Mouse (Mus musculus): Measurements from ENCODE around the gene Gm9639. TPM values are rescaled to one million over a fixed set of nuclear protein-coding genes. Genes with fewer than 3 reads are reported as not detected.

Gm9639 gene
- total and polyA plus RNA-seq, 3 experiments, result not detected

- Histone ChIP-seq H3K4me3 (replicated peaks in 1 of 3; ENCODE audit: low read depth in 2 of 3, low read length in 2 of 3, poor library complexity in 1 of 3) (no peak overlapping the region), H3K4me2 (ENCODE audit: insufficient read depth, low read depth, poor library complexity, severe bottlenecking) (no peak overlapping the region), H3K79me2 (replicated peaks; ENCODE audit: control insufficient read depth, extremely low read depth, insufficient read depth, poor library complexity, severe bottlenecking) (no peaks in the 10 kb centered on the region), H3K9ac (ENCODE audit: insufficient read depth, low read depth) (no peak overlapping the region), H3K27me3 (replicated peaks) (peaks cover 67% of the 10 kb centered on the region), H3K9me3 (replicated peaks; ENCODE audit: low read length) (peaks cover 2% of the 10 kb centered on the region), H3K4me1 (ENCODE audit: control insufficient read depth in 1 of 2, insufficient read depth in 2 of 2) (0 out of 4 replicates have a peak, but pooled peaks cover 0 to 3% of the 10 kb centered on the region in 2 experiments), H3K27ac (ENCODE audit: insufficient read depth, low read depth) (no peak overlapping the region), H3K36me3 (replicated peaks in 1 of 2; ENCODE audit: control insufficient read depth in 1 of 2, insufficient read depth in 1 of 2, low read length in 1 of 2) (no peaks in the 10 kb centered on the region)
- no peak for DNase-seq (ENCODE audit: extremely low read depth)
- TF ChIP-seq ZMIZ1 (IDR thresholded peaks at IDR 0.05; ENCODE audit: low read depth, low read length), result no peak
- no peak for TF ChIP-seq KAT2A (IDR thresholded peaks at IDR 0.05; ENCODE audit: insufficient replicate concordance, low read length)
- TF ChIP-seq RCOR1 (conservative IDR thresholded peaks at IDR 0.05; ENCODE audit: low read depth, low read length), result no peak
- TF ChIP-seq POLR2AphosphoS2 (IDR thresholded peaks at IDR 0.05; ENCODE audit: low read depth, low read length), result no peak
- no peak for TF ChIP-seq JUND (conservative IDR thresholded peaks at IDR 0.05; ENCODE audit: low read depth, low read length)
- no peak for TF ChIP-seq ZC3H11A (IDR thresholded peaks at IDR 0.05; ENCODE audit: low read depth, low read length)
- no peak for TF ChIP-seq MAZ (IDR thresholded peaks at IDR 0.05; ENCODE audit: low read depth, low read length)
- TF ChIP-seq MYC (IDR thresholded peaks at IDR 0.05; ENCODE audit: low read depth, low read length), result no peak
- no peak for TF ChIP-seq BHLHE40 (IDR thresholded peaks at IDR 0.05; ENCODE audit: low read depth, low read length)
- no peak for TF ChIP-seq SMC3 (IDR thresholded peaks at IDR 0.05; ENCODE audit: low read depth, low read length)
- TF ChIP-seq MAFK (IDR thresholded peaks at IDR 0.05; ENCODE audit: insufficient replicate concordance, low read length), result no peak
- no peak for TF ChIP-seq SIN3A (IDR thresholded peaks at IDR 0.05; ENCODE audit: low read length)
- dilution Hi-C loops (cut with MboI; ENCODE audit: extremely low pct_ligation_motif_present, extremely low pct_unique_long_range_greater_than_20kb, low sequenced_read_pairs) (no loop called here), in situ Hi-C loops (cut with MboI; ENCODE audit: low pct_ligation_motif_present, low pct_unique_long_range_greater_than_20kb, low sequenced_read_pairs) (no loop called here)
Measured at GRCm38 (mm10) chr10:77819203-77819602, 24.3 kb upstream of the Gm9639 start.

- Histone ChIP-seq H3K4me3 (replicated peaks in 1 of 3; ENCODE audit: low read depth in 2 of 3, low read length in 2 of 3, poor library complexity in 1 of 3) (no peak overlapping the region), H3K79me2 (replicated peaks; ENCODE audit: control insufficient read depth, extremely low read depth, insufficient read depth, poor library complexity, severe bottlenecking) (no peaks in the 10 kb centered on the region), H3K9ac (ENCODE audit: insufficient read depth, low read depth) (no peak overlapping the region), H3K27me3 (replicated peaks) (peaks cover 70% of the 10 kb centered on the region), H3K36me3 (replicated peaks in 1 of 2; ENCODE audit: control insufficient read depth in 1 of 2, insufficient read depth in 1 of 2, low read length in 1 of 2) (no peaks in the 10 kb centered on the region), H3K9me3 (replicated peaks; ENCODE audit: low read length) (no peaks in the 10 kb centered on the region), H3K4me1 (ENCODE audit: control insufficient read depth in 1 of 2, insufficient read depth in 2 of 2) (0 out of 4 replicates have a peak, but pooled peaks cover 0 to 3% of the 10 kb centered on the region in 2 experiments), H3K27ac (ENCODE audit: insufficient read depth, low read depth) (no peak overlapping the region), H3K4me2 (ENCODE audit: insufficient read depth, low read depth, poor library complexity, severe bottlenecking) (no peak overlapping the region)
- in situ Hi-C loops (cut with MboI; ENCODE audit: low pct_ligation_motif_present, low pct_unique_long_range_greater_than_20kb, low sequenced_read_pairs) (no loop called here), dilution Hi-C loops (cut with MboI; ENCODE audit: extremely low pct_ligation_motif_present, extremely low pct_unique_long_range_greater_than_20kb, low sequenced_read_pairs) (no loop called here)
- no peak for DNase-seq (ENCODE audit: extremely low read depth)
- no peak for TF ChIP-seq ZKSCAN1 (IDR thresholded peaks at IDR 0.05; ENCODE audit: borderline replicate concordance, low read depth, low read length)
- TF ChIP-seq USF2 (conservative IDR thresholded peaks at IDR 0.05; ENCODE audit: low read depth, low read length), result no peak
- no peak for TF ChIP-seq EP300 (IDR thresholded peaks at IDR 0.05; ENCODE audit: low read length)
- no peak for TF ChIP-seq USF1 (IDR thresholded peaks at IDR 0.05; ENCODE audit: low read depth, low read length)
- TF ChIP-seq ELF1 (IDR thresholded peaks at IDR 0.05; ENCODE audit: low read depth, low read length), result no peak
- no peak for TF ChIP-seq MYC (IDR thresholded peaks at IDR 0.05; ENCODE audit: low read depth, low read length)
- no peak for TF ChIP-seq CTCF (conservative IDR thresholded peaks at IDR 0.05 in 1 of 2, IDR thresholded peaks at IDR 0.05 in 1 of 2; ENCODE audit: low read depth in 2 of 2, low read length in 2 of 2)
- no peak for TF ChIP-seq JUND (conservative IDR thresholded peaks at IDR 0.05; ENCODE audit: low read depth, low read length)
- TF ChIP-seq RAD21 (IDR thresholded peaks at IDR 0.05; ENCODE audit: low read depth, low read length), result no peak
- no peak for TF ChIP-seq POLR2A (IDR thresholded peaks at IDR 0.05; ENCODE audit: low read depth, low read length)
Measured at GRCm38 (mm10) chr10:77818523-77818922, 23.6 kb upstream of the Gm9639 start.
